Mouse (Mus musculus) heart, embryonic 16.5 days (tissue): ENCODE measurements around the gene Map9. TPM values are rescaled to one million over a fixed set of nuclear protein-coding genes. Genes with fewer than 3 reads are reported as not detected.

ENCODE experiments used
- polyA plus RNA-seq: library from polyadenylated mRNA; unstranded; fragments of >200 nt; fragmentation: Nextera tagmentation; extraction: Ambion mirVana; gene quantifications from 2 replicates; pipeline ENCODE4 v1.2.1, GENCODE M21; 2015

Gene Map9
- polyA plus RNA-seq, 1 experiment from 2014 or later, result 6.3 TPM

Other genes starting within 250 kb of the Map9 start
- 42.7 and 43.7 TPM in 2 replicates for gene Gucy1a1, start 212.3 kb upstream of the Map9 start, polyA plus RNA-seq
- 0.08 and 0.14 TPM in 2 replicates for gene Npy2r, start 190.0 kb downstream of the Map9 start, polyA plus RNA-seq